Mouse (Mus musculus) ES-E14 (cell line): ENCODE results near the gene Umodl1.

Experiments
- CHD2 ChIP-seq: IDR thresholded peaks from 2 replicates; pipeline ENCODE4 v1.6.1; 2014; ENCODE audit warnings: mild to moderate bottlenecking, low read depth, low read length, inconsistent platforms
- HCFC1 ChIP-seq: IDR thresholded peaks from 2 replicates; pipeline ENCODE4 v1.6.1; 2012; ENCODE audit warnings: low read length, inconsistent platforms, borderline replicate concordance; ENCODE audit not compliant: insufficient read depth
- MAFK ChIP-seq: IDR thresholded peaks from 2 replicates; pipeline ENCODE4 v1.6.1; 2014; ENCODE audit warnings: mild to moderate bottlenecking, low read depth, low read length, inconsistent platforms; ENCODE audit not compliant: insufficient read depth
- ZC3H11A ChIP-seq: IDR thresholded peaks from 2 replicates; pipeline ENCODE4 v1.6.1; 2012; ENCODE audit warnings: low read depth, mild to moderate bottlenecking, inconsistent platforms, low read length, borderline replicate concordance

- TF ChIP-seq ZC3H11A (no peak), HCFC1 (no peak), MAFK (no peak), CHD2 (no peak)
These were observed at the start of gene Umodl1 for GRCm38 (mm10) chr17:30954340-30954739.
